Mouse (Mus musculus) olfactory bulb, adult 2 months (tissue): ENCODE measurements around the gene H13.

Source experiments
- CTCF ChIP-seq: fragments of 200-500 bp; IDR thresholded peaks from 2 replicates; pipeline ENCODE4 v1.5.1; 2012; ENCODE audit warnings: low read depth, mild to moderate bottlenecking, low read length, moderate library complexity; ENCODE audit not compliant: insufficient read depth
- POLR2A ChIP-seq: fragments of 200-500 bp; IDR thresholded peaks from 2 replicates; pipeline ENCODE4 v1.6.1; 2012; ENCODE audit warnings: mild to moderate bottlenecking, low read depth, low read length, moderate library complexity; ENCODE audit not compliant: insufficient read depth

DNA sequence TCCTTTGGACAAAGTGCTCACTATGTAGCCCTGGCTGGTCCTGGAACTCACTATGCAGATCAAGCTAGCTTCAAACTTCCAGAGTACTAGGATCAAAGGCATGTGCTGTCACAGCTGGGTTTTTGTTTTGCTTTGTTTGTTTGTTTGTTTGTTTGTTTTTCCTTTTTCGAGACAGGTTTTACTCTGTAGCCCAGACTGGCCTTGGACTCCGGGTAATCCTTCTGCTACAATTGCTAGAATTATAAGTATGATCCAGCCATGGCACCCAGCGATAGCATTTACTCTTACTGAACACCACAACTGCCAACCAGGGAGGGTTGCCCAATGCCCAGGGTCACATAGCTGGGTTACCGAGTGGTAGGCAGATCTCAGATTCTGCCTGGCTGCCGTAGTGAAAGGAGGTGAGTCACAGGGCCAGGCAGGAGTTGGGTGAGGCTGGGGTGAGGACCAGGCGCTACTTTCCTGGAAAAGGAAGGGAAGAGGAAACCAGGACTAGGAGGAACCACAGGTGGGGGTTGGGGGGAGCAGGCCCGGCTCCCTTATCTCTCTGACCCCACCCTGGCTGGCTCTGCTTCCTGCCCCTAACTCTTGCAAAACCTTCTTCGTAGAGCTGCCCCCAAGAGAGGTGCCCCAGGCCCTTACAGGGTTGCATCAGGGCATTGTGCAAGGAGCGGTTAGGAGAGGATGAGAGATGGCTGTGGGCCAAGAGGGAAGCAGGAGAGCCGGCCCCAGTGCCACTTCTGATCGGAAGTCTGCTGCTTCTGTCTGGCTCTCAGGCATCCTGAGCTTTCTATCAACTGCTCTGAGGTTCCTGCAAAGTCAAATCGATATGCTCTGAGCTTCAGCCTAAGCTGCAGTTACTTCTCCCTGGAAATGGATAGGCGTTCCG lies 72.1 kb downstream of the H13 start:
- TF ChIP-seq CTCF: no peak
- no peak for TF ChIP-seq POLR2A
